In the genomic region with DNA sequence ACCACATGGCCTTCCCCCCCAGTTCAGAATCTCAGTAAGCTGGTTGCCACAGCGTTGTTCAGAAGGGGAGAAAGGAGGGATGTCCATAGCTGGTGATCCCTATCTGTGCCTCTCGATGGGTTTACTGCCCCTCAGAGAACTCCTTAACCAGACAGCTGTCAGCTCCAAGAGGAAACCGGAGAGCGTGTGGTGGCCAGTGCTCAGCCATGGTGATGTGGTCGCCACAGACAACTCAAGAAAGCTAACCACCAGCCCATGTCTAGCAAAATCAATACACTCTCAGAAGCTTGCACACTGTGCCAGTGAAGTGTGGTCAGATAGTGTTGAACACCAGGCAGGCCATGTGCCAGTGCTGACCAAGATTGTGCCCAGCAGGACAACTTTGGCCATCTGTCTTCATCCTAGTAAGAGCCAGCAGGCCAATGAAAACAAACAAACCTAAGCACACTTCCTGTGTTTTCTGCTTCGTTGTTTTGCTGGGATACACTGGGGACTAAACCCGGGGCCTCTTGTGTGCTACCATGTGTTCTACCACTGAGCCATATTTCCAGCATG, we compare ENCODE assay signal across 16 mouse cellular contexts.
DNase-seq lines count a peak whose midpoint lies in the region; ATAC-seq lines count a peak whose summit lies in the region.
"Had no signal": no experiment of that assay in that cellular context is flagged by ENCODE, and none has a peak within 500 bp of the region (broad histone marks: within the 10 kb centered on the region; RNA-seq: fewer than 3 reads in every experiment).

No protein-coding gene starts in this region.

- DNase-seq in cerebellum, postnatal 4 days (ENCODE audit: low spot score in 2 of 2), result no peak
- DNase-seq in 3134 (ENCODE audit: extremely low read depth, insufficient read length, low spot score), result peak; percentile 76
- DNase-seq in cerebellum, adult 11-12 months, result peak; percentile 78
- peak; percentile 75 to 86 for DNase-seq in cerebellum, postnatal 14 days
- no peak for DNase-seq in adrenal gland, adult 2 months
- DNase-seq in Muller cell, postnatal 12 days (ENCODE audit: inconsistent ontology term), result no peak
- DNase-seq in urinary bladder, adult 18-20 months (ENCODE audit: low spot score in 2 of 2), result no peak
- DNase-seq: gastrocnemius, postnatal 14 days; heart, adult 2 months; heart, postnatal 36 days; liver, postnatal 0 days; right cerebral cortex, postnatal 4 days; thymus, postnatal 14 days had no signal

- peak; percentile 63; the same call in 1 of the 2 replicates for ATAC-seq in cerebellum, adult (ENCODE audit: insufficient number of reproducible peaks, low FRiP score, low TSS enrichment)
- ATAC-seq: forebrain, embryonic 14.5 days; intestine, embryonic 16.5 days; liver, postnatal 0 days had no signal

Comparison
In these comparisons a context has a peak if more than half of its experiments do, and no peak if none do; other contexts are left out.
1. DNase-seq: peak in 3134 (single experiment), cerebellum, adult 11-12 months (single experiment) and cerebellum, postnatal 14 days (2 of 2); none in cerebellum, postnatal 4 days (0 of 2), adrenal gland, adult 2 months (single experiment), Muller cell, postnatal 12 days (single experiment) and urinary bladder, adult 18-20 months (0 of 2).